Mouse (Mus musculus): ENCODE results near the gene H2afx.

GRCm38 (mm10) chr9:44319105-44319886 is 15.2 kb upstream of the H2afx start:
- TF ChIP-seq CHD2 (IDR thresholded peaks at IDR 0.05; ENCODE audit: low read depth, low read length) (no peak), ZC3H11A (IDR thresholded peaks at IDR 0.05; ENCODE audit: borderline replicate concordance, low read depth, low read length) (no peak), HCFC1 (IDR thresholded peaks at IDR 0.05; ENCODE audit: borderline replicate concordance, insufficient read depth, low read length) (no peak)
